Mouse (Mus musculus): ENCODE measurements around the gene Gm20075. TPM values are rescaled to one million over a fixed set of nuclear protein-coding genes. Genes with fewer than 3 reads are reported as not detected.
"Not testable (repeated sequence)": the region's sequence is repeated elsewhere in the genome, so short reads cannot be mapped to it uniquely, and the experiment has no call there.

Gm20075 gene
- polyA plus RNA-seq, 1 experiment from 2014 or later, result 27.2 TPM

DNA sequence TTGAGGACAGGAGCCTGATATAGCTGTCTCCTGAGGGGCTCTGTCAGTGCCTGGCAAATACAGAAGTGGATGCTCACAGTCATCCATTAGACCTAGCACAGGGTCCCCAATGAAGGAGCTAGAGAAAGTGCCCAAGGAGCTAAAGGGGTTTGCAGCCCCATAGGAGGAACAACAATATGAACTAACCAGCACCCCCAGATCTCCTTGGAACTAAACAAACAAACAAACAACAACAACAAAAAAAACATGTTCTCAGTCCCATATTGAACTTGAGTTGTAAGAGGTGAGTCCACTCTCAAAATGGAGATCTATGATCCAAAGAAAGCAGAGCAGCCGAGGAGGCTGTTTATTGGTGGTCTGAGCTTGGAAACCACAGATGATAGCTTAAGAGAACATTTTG lies 578 bp upstream of the Gm20075 start, which contains the start of gene Gm17190:
TSS of gene Gm17190 (plus strand) at position 301 of the 400 bp plus-strand sequence.
- DNase-seq; H3K9me3 ChIP-seq (ENCODE audit: control insufficient read depth, low read length); H3K4me2 ChIP-seq (ENCODE audit: low read length); H3K4me1 ChIP-seq (ENCODE audit: control insufficient read depth, insufficient read depth, low read length); H3K27me3 ChIP-seq (ENCODE audit: control insufficient read depth, insufficient read depth, low read length); H3K27ac ChIP-seq (replicated peaks; ENCODE audit: low read depth, low read length); H3K4me3 ChIP-seq (replicated peaks; ENCODE audit: low read depth, low read length); ATAC-seq (ENCODE audit: low FRiP score, low TSS enrichment); H3K9ac ChIP-seq (replicated peaks; ENCODE audit: low read length); H3K36me3 ChIP-seq (ENCODE audit: control insufficient read depth, insufficient read depth, low read length): not testable (repeated sequence)
- WGBS, result 93% methylated on average over 1 of the region's 1 CpGs

DNA sequence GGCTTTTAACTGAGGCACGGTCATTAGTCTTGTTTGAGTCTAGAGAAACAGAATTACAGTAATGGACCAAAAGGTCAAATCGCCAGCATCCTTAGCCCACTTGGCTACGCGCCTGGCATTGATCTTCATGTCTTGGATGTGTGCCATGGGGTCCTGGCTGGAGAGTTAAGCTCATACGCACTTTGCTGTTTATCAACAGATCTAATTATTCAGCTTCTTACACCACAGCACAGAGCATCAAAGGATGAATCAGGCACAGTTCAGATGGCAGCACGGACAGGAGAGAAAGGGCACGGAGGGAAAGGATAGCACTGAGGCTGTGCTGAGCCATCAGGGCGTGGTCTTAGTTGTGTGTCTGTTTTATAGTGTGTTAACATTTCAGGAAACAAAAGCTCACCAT lies 7.6 kb downstream of the Gm20075 start:
- ATAC-seq (ENCODE audit: low FRiP score, low TSS enrichment), result no peak

DNA sequence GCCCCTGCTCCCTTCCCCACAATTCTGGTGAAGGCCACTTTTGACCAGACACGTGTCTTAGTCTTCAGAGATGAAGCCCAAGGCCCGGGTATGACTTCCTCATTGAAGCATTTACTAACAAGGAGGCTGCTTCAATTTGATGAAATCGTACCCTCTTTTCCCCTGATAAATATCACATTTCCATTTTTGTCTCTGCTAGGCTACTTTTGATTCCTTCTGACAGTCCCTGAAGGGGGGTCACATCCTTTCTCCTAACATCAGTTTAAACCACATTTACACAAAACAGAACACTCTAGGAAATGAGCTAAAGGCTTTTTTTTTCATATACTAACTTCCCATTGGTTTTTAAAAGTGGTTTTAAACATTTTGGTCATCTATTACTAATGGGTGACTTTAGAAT lies 28.4 kb downstream of the Gm20075 start:
- H3K27me3 ChIP-seq (ENCODE audit: control insufficient read depth, insufficient read depth, low read length), result no peaks in the 10 kb centered on the region
- no peak overlapping the region for H3K9ac ChIP-seq (replicated peaks; ENCODE audit: low read length)
- no peak overlapping the region for H3K4me3 ChIP-seq (replicated peaks; ENCODE audit: low read depth, low read length)
- H3K36me3 ChIP-seq (ENCODE audit: control insufficient read depth, insufficient read depth, low read length), result no peaks in the 10 kb centered on the region
- H3K9me3 ChIP-seq (ENCODE audit: control insufficient read depth, low read length), result no peaks in the 10 kb centered on the region
- no peak for ATAC-seq (ENCODE audit: low FRiP score, low TSS enrichment)
- 92% methylated on average over 3 of the region's 3 CpGs for WGBS
- H3K4me1 ChIP-seq (ENCODE audit: control insufficient read depth, insufficient read depth, low read length), result no peaks in the 10 kb centered on the region
- H3K27ac ChIP-seq (replicated peaks; ENCODE audit: low read depth, low read length), result no peak overlapping the region
- no peak for DNase-seq
- H3K4me2 ChIP-seq (ENCODE audit: low read length), result no peak overlapping the region

More for the DNA sequence above, 7.6 kb downstream of the Gm20075 start:
- peaks cover 4% of the 10 kb centered on the region; the same call in 1 of the 2 replicates for H3K4me1 ChIP-seq (ENCODE audit: control insufficient read depth, insufficient read depth, low read length)
- 51% methylated on average over 8 of the region's 8 CpGs for WGBS
- no peaks in the 10 kb centered on the region for H3K9me3 ChIP-seq (ENCODE audit: control insufficient read depth, low read length)
- no peaks in the 10 kb centered on the region for H3K27me3 ChIP-seq (ENCODE audit: control insufficient read depth, insufficient read depth, low read length)
- no peak overlapping the region for H3K9ac ChIP-seq (replicated peaks; ENCODE audit: low read length)
- peak; percentile 48 for DNase-seq
- no peak overlapping the region for H3K27ac ChIP-seq (replicated peaks; ENCODE audit: low read depth, low read length)
- no peak overlapping the region for H3K4me3 ChIP-seq (replicated peaks; ENCODE audit: low read depth, low read length)
- H3K4me2 ChIP-seq (ENCODE audit: low read length), result no peak overlapping the region
- no peaks in the 10 kb centered on the region for H3K36me3 ChIP-seq (ENCODE audit: control insufficient read depth, insufficient read depth, low read length)

DNA sequence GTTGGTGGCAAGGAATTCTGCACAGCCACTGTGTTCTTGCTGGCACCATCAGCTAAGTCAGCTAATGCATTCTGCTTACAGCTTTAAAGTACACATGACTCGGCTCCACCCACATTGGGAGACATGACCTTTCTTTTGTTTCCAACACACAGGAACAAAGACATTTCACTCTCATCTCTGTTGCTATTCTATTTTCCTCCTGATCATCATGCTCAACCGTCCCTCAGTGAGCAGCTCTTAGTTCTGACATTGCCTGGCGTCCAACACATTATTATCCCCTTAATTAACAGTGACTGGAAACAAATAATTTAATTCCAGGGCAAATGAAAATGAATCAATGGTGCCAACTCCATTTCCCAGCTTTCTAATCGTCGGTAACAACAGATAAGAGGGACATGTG lies 35.8 kb downstream of the Gm20075 start:
- H3K9ac ChIP-seq (replicated peaks; ENCODE audit: low read length), result no peak overlapping the region
- DNase-seq, result peak; percentile 13

DNA sequence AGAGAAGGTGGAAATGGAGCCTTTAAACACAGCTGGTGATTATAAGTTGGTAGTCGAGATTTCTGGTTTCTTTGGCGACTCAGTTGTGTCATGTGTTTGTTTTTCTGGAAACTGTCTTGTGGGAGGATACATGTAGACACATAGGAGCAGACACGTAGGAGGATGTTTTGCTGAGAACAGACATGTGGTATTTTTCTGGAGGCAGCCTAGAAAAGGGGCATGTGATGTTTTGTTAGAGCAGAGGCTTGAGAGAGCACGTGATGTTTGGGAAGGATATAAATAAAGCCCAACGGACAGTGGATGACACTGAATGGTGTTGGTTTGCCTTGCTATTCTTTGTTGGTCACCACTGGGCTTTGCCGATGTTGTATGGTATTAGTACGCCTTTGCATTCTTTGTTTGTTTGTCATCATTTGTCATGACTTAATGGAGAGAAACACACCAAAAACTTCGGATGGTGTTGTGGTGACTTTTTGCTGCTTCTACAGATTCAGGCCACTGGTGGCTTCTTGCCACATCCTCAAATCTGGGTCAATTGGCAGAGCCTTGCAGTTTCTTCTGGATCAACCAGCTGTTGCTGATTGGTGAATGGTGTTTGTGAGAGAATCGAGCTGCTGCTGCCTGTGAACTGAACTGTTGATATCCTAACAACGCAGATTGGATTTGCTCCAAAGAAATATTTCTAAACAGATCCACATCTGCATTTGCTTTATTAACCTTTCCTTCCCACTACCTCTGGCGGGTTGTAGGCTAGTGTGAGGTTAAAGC lies 40.7 kb downstream of the Gm20075 start:
- WGBS, result 85% methylated on average over 11 of the region's 11 CpGs
- no peaks in the 10 kb centered on the region for H3K27me3 ChIP-seq (ENCODE audit: control insufficient read depth, insufficient read depth, low read length)
- no peaks in the 10 kb centered on the region for H3K9me3 ChIP-seq (ENCODE audit: control insufficient read depth, low read length)
- H3K27ac ChIP-seq (replicated peaks; ENCODE audit: low read depth, low read length), result no peak overlapping the region
- H3K4me1 ChIP-seq (ENCODE audit: control insufficient read depth, insufficient read depth, low read length), result no peaks in the 10 kb centered on the region
- no peaks in the 10 kb centered on the region for H3K36me3 ChIP-seq (ENCODE audit: control insufficient read depth, insufficient read depth, low read length)
- no peak overlapping the region for H3K4me3 ChIP-seq (replicated peaks; ENCODE audit: low read depth, low read length)
- no peak overlapping the region for H3K9ac ChIP-seq (replicated peaks; ENCODE audit: low read length)
- no peak overlapping the region for H3K4me2 ChIP-seq (ENCODE audit: low read length)
- ATAC-seq (ENCODE audit: low FRiP score, low TSS enrichment), result no peak
- no peak for DNase-seq

More for the DNA sequence above, 35.8 kb downstream of the Gm20075 start:
- H3K4me2 ChIP-seq (ENCODE audit: low read length), result no peak overlapping the region
- H3K27me3 ChIP-seq (ENCODE audit: control insufficient read depth, insufficient read depth, low read length), result no peaks in the 10 kb centered on the region
- H3K9me3 ChIP-seq (ENCODE audit: control insufficient read depth, low read length), result no peaks in the 10 kb centered on the region
- H3K27ac ChIP-seq (replicated peaks; ENCODE audit: low read depth, low read length), result no peak overlapping the region
- no peak for ATAC-seq (ENCODE audit: low FRiP score, low TSS enrichment)
- 46% methylated on average over 5 of the region's 5 CpGs for WGBS
- no peaks in the 10 kb centered on the region for H3K36me3 ChIP-seq (ENCODE audit: control insufficient read depth, insufficient read depth, low read length)
- no peaks in the 10 kb centered on the region for H3K4me1 ChIP-seq (ENCODE audit: control insufficient read depth, insufficient read depth, low read length)
- no peak overlapping the region for H3K4me3 ChIP-seq (replicated peaks; ENCODE audit: low read depth, low read length)

DNA sequence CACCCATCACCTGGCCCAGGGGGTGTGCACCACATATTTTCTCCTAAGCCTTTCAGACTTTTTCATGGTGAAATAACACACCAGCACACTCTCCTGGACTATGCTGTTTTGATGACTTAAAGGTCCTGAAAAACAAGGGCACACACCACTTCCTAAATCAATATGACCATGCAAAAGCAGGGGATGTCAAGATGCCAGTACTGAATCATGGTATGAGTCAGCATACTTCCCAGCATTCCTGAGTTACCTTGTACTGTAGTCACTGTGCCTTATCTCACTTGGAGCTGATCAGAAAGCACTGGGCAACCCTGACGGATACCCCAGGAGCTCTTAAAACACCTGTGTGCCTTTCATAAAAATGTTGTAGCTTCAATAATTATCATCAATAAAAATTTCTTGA lies 41.6 kb downstream of the Gm20075 start:
- no peaks in the 10 kb centered on the region for H3K27me3 ChIP-seq (ENCODE audit: control insufficient read depth, insufficient read depth, low read length)
- H3K9ac ChIP-seq (replicated peaks; ENCODE audit: low read length), result no peak overlapping the region
- H3K36me3 ChIP-seq (ENCODE audit: control insufficient read depth, insufficient read depth, low read length), result no peaks in the 10 kb centered on the region
- no peak overlapping the region for H3K27ac ChIP-seq (replicated peaks; ENCODE audit: low read depth, low read length)
- ATAC-seq (ENCODE audit: low FRiP score, low TSS enrichment) (no peak), DNase-seq (no peak)
- H3K9me3 ChIP-seq (ENCODE audit: control insufficient read depth, low read length), result no peaks in the 10 kb centered on the region
- no peak overlapping the region for H3K4me2 ChIP-seq (ENCODE audit: low read length)
- 82% methylated on average over 1 of the region's 1 CpGs for WGBS
- no peak overlapping the region for H3K4me3 ChIP-seq (replicated peaks; ENCODE audit: low read depth, low read length)
- H3K4me1 ChIP-seq (ENCODE audit: control insufficient read depth, insufficient read depth, low read length), result no peaks in the 10 kb centered on the region

DNA sequence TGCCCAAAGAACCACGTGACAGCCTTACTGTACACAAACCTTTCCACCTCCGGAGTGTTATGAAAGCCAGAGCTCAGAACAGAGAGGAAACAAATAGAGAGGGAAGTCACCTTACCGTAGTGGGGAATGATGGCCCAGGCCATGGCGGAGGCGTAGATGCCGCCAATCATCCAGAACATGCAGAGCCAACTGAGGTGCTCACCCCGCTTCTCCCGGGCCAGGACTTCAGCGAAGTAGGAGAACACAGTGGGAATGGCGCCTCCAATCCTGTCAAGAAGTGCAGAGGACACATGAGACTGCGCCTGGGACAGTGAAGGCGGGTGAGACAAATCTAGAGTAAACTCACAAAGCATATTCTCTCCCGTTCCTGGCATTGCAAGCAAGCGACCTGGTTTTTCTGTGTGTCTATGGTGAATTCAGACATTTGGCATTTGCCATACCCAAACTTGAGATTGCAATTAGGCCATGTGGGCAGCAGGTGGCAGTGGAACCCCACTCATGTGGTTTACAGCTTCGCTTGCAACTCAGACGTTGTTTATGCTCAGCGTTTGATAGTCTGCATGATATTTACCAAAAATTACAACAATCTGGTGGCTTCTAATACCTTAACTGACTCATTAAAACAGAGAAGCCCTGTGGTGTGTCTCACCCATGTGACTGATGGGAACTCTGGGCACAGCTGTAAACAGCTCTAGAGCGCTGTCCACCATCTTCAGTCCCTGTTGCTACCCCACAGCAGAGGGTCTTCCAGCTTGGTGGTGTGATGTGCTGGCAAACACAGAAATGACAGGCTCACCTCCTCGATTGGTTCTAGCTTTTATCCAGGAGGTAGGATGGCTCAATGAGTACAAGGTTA lies 50.6 kb downstream of the Gm20075 start:
- no peaks in the 10 kb centered on the region for H3K36me3 ChIP-seq (ENCODE audit: control insufficient read depth, insufficient read depth, low read length)
- no peaks in the 10 kb centered on the region for H3K4me1 ChIP-seq (ENCODE audit: control insufficient read depth, insufficient read depth, low read length)
- H3K9ac ChIP-seq (replicated peaks; ENCODE audit: low read length), result no peak overlapping the region
- H3K9me3 ChIP-seq (ENCODE audit: control insufficient read depth, low read length), result no peaks in the 10 kb centered on the region
- H3K27me3 ChIP-seq (ENCODE audit: control insufficient read depth, insufficient read depth, low read length), result no peaks in the 10 kb centered on the region
- DNase-seq (peak; percentile 80), ATAC-seq (ENCODE audit: low FRiP score, low TSS enrichment) (no peak)
- H3K27ac ChIP-seq (replicated peaks; ENCODE audit: low read depth, low read length), result no peak overlapping the region
- 68% methylated on average over 19 of the region's 19 CpGs for WGBS
- no peak overlapping the region for H3K4me2 ChIP-seq (ENCODE audit: low read length)
- H3K4me3 ChIP-seq (replicated peaks; ENCODE audit: low read depth, low read length), result no peak overlapping the region

Measured in midbrain, embryonic 14.5 days (tissue).